Mouse (Mus musculus) lung, postnatal 0 days (tissue): ENCODE measurements at regions not wholly inside any gene's neighbourhood (a gene's known extent, or its start where the extent isn't known, plus 50 kb on each side); places are given as distances from the start of the nearest gene placed in this dataset.

Experiments used
- CTCF ChIP-seq: IDR thresholded peaks from 2 replicates; pipeline ENCODE4 v1.5.1; 2016; ENCODE audit warnings: antibody characterized with exemption, mild to moderate bottlenecking
- EP300 ChIP-seq: IDR thresholded peaks from 2 replicates; pipeline ENCODE4 v1.6.1; 2016; ENCODE audit warnings: antibody characterized with exemption, mild to moderate bottlenecking, control low read depth

GRCm38 (mm10) chr8:34326614-34326965, 215.1 kb upstream of the Gm10131 start:
- TF ChIP-seq CTCF (no peak), EP300 (no peak)
